Mouse (Mus musculus) ES-E14 (cell line): Measurements from ENCODE around the gene Rasa4. TPM values are rescaled to one million over a fixed set of nuclear protein-coding genes. Genes with fewer than 3 reads are reported as not detected.

Experiments used
- DNase-seq: peaks from one replicate; pipeline ENCODE4 v3.0.0-alpha.2; 2013; ENCODE audit warnings: low read depth, low spot score
- H3K27ac ChIP-seq: 2 replicates; pipeline ENCODE4 v1.5.1; 2012; ENCODE audit warnings: low read depth, mild to moderate bottlenecking, low read length, moderate library complexity, mixed read lengths; ENCODE audit not compliant: poor library complexity, insufficient read depth, severe bottlenecking
- H3K36me3 ChIP-seq: 2 replicates; pipeline ENCODE4 v1.6.1; 2012; ENCODE audit warnings: mild to moderate bottlenecking, low read length, moderate library complexity, mixed read lengths; ENCODE audit not compliant: control insufficient read depth, poor library complexity, insufficient read depth, severe bottlenecking
- H3K4me1 ChIP-seq, 2 experiments: fragments of 150-350 bp in 1 of 2; sonication (generic) in 1 of 2; 2 replicates each; pipeline ENCODE4 v1.6.1; 2012; ENCODE audit warnings: low read length in 2 of 2, mild to moderate bottlenecking in 1 of 2, mixed read lengths in 1 of 2; ENCODE audit not compliant: control insufficient read depth in 2 of 2, insufficient read depth in 2 of 2, poor library complexity in 1 of 2
- H3K4me3 ChIP-seq, 2 experiments: fragments of 150-350 bp in 1 of 2; sonication (generic) in 1 of 2; 2 replicates each; pipeline ENCODE4 v1.5.1; 2012; ENCODE audit warnings: low read length in 2 of 2, low read depth in 1 of 2, mild to moderate bottlenecking in 1 of 2, mixed read lengths in 1 of 2; ENCODE audit not compliant: insufficient read depth in 1 of 2, poor library complexity in 1 of 2, severe bottlenecking in 1 of 2
- H3K9ac ChIP-seq: 2 replicates; pipeline ENCODE4 v1.6.1; 2012; ENCODE audit warnings: low read depth, mild to moderate bottlenecking, low read length, mixed read lengths; ENCODE audit not compliant: poor library complexity, insufficient read depth, severe bottlenecking
- H3K9me3 ChIP-seq: fragments of 150-350 bp; sonication (generic); 2 replicates; pipeline ENCODE4 v1.6.1; 2012; ENCODE audit warnings: low read depth, mild to moderate bottlenecking, low read length; ENCODE audit not compliant: control insufficient read depth, insufficient read depth
- CHD2 ChIP-seq: IDR thresholded peaks from 2 replicates; pipeline ENCODE4 v1.6.1; 2014; ENCODE audit warnings: mild to moderate bottlenecking, low read depth, low read length, inconsistent platforms
- HCFC1 ChIP-seq: IDR thresholded peaks from 2 replicates; pipeline ENCODE4 v1.6.1; 2012; ENCODE audit warnings: low read length, inconsistent platforms, borderline replicate concordance; ENCODE audit not compliant: insufficient read depth
- MAFK ChIP-seq: IDR thresholded peaks from 2 replicates; pipeline ENCODE4 v1.6.1; 2014; ENCODE audit warnings: mild to moderate bottlenecking, low read depth, low read length, inconsistent platforms; ENCODE audit not compliant: insufficient read depth
- ZC3H11A ChIP-seq: IDR thresholded peaks from 2 replicates; pipeline ENCODE4 v1.6.1; 2012; ENCODE audit warnings: low read depth, mild to moderate bottlenecking, inconsistent platforms, low read length, borderline replicate concordance
- ZNF384 ChIP-seq: IDR thresholded peaks from 2 replicates; pipeline ENCODE4 v1.6.1; 2012; ENCODE audit warnings: low read depth, low read length, inconsistent platforms
- in situ Hi-C, 2 experiments: fragments of 600-800 bp; cut with MboI; formaldehyde crosslinking; loops; one replicate each; pipeline ENCODE4 v1.15.1; 2025; ENCODE audit warnings: low sequenced_read_pairs in 2 of 2, inconsistent platforms in 1 of 2; ENCODE audit not compliant: unreplicated experiment in 2 of 2
- total RNA-seq: library from RNA; depleted of rRNA; stranded (reverse); fragments of 300-350 nt; gene quantifications from 2 replicates; pipeline ENCODE4 v1.2.3, GENCODE M21; 2012

Rasa4 gene
- total RNA-seq, 1 experiment = 17.4 TPM

GRCm38 (mm10) chr5:136051231-136052085, 32.3 kb upstream of the Rasa4 start:
- TF ChIP-seq ZC3H11A (no peak), ZNF384 (no peak), CHD2 (no peak), HCFC1 (no peak), MAFK (no peak)
- no peak for DNase-seq
- no peak overlapping the region for H3K4me3 ChIP-seq
- peak overlapping the region; percentile 31; the same call in 1 of the 2 replicates for H3K9ac ChIP-seq
- no peaks in the 10 kb centered on the region for H3K36me3 ChIP-seq
- peaks cover 0 to 13% of the 10 kb centered on the region in 2 experiments; a peak in 2 of 4 replicates for H3K4me1 ChIP-seq
- H3K27ac ChIP-seq = no peak overlapping the region
- H3K9me3 ChIP-seq = no peaks in the 10 kb centered on the region
- in situ Hi-C loops = no loop called here

- Histone ChIP-seq H3K9me3 (no peaks in the 10 kb centered on the region), H3K27ac (no peak overlapping the region), H3K36me3 (no peaks in the 10 kb centered on the region), H3K9ac (no peak overlapping the region), H3K4me1 (peaks cover 0 to 14% of the 10 kb centered on the region in 2 experiments; a peak in 2 of 4 replicates), H3K4me3 (no peak overlapping the region)
- in situ Hi-C loops = no loop called here
- TF ChIP-seq ZNF384 = no peak
- no peak for TF ChIP-seq MAFK
- TF ChIP-seq CHD2 = no peak
- no peak for TF ChIP-seq ZC3H11A
- TF ChIP-seq HCFC1 = no peak
- peak; percentile 40 for DNase-seq
Observed at GRCm38 (mm10) chr5:136052861-136053655, 30.7 kb upstream of the Rasa4 start.

- Histone ChIP-seq H3K4me1 (peaks cover 0 to 17% of the 10 kb centered on the region in 2 experiments; a peak in 2 of 4 replicates), H3K9ac (no peak within 1 kb of the TSS), H3K4me3 (no peak within 1 kb of the TSS), H3K36me3 (no peaks in the 10 kb centered on the region), H3K27ac (no peak within 1 kb of the TSS), H3K9me3 (no peaks in the 10 kb centered on the region)
- in situ Hi-C loops = no loop called here
- TF ChIP-seq MAFK (no peak), HCFC1 (no peak), ZC3H11A (no peak), ZNF384 (no peak), CHD2 (no peak)
- DNase-seq = no peak
Observed at GRCm38 (mm10) chr5:136054301-136055077, 29.2 kb upstream of the Rasa4 start, which contains the start of gene Upk3bl. TSS of gene Upk3bl (plus strand) at chr5:136054492.

- H3K4me1 ChIP-seq = peaks cover 0 to 17% of the 10 kb centered on the region in 2 experiments; a peak in 2 of 4 replicates
Observed at GRCm38 (mm10) chr5:136056062-136056461, 27.7 kb upstream of the Rasa4 start.

More at GRCm38 (mm10) chr5:136056062-136056461, 27.7 kb upstream of the Rasa4 start:
- no peak overlapping the region for H3K4me3 ChIP-seq
- no peak for DNase-seq
- H3K27ac ChIP-seq = no peak overlapping the region
- no peak overlapping the region for H3K9ac ChIP-seq
- no peaks in the 10 kb centered on the region for H3K9me3 ChIP-seq
- in situ Hi-C loops = no loop called here
- TF ChIP-seq HCFC1 = no peak
- TF ChIP-seq MAFK = no peak
- TF ChIP-seq ZC3H11A = no peak
- no peak for TF ChIP-seq ZNF384
- no peak for TF ChIP-seq CHD2
- no peaks in the 10 kb centered on the region for H3K36me3 ChIP-seq
